Mouse (Mus musculus) heart, adult 2 months (tissue): ENCODE measurements at regions not wholly inside any gene's neighbourhood (a gene's known extent, or its start where the extent isn't known, plus 50 kb on each side); places are given as distances from the start of the nearest gene placed in this dataset.

Experiments used
- DNase-seq, 2 experiments: peaks; one replicate each; pipeline ENCODE4 v3.0.0; 2021
- H3K27ac ChIP-seq: fragments of 200-600 bp; 2 replicates; pipeline ENCODE4 v1.8.1; 2022
- H3K27me3 ChIP-seq: fragments of 200-500 bp; 2 replicates; pipeline ENCODE4 v1.6.1; 2012; ENCODE audit warnings: mild to moderate bottlenecking, low read length, inconsistent platforms, mixed read lengths; ENCODE audit not compliant: control insufficient read depth, insufficient read depth
- H3K36me3 ChIP-seq: fragments of 200-500 bp; 2 replicates; pipeline ENCODE4 v1.6.1; 2012; ENCODE audit warnings: low read length, inconsistent platforms; ENCODE audit not compliant: control insufficient read depth, insufficient read depth
- H3K4me1 ChIP-seq: fragments of 200-500 bp; 2 replicates; pipeline ENCODE4 v1.6.1; 2011; ENCODE audit warnings: low read length; ENCODE audit not compliant: control insufficient read depth, insufficient read depth
- H3K4me3 ChIP-seq: fragments of 200-600 bp; 2 replicates; pipeline ENCODE4 v1.8.1; 2022
- H3K79me2 ChIP-seq: fragments of 200-500 bp; replicated peaks from 2 replicates; pipeline ENCODE4 v1.6.1; 2012; ENCODE audit warnings: mild to moderate bottlenecking, inconsistent platforms, low read length, moderate library complexity, mixed read lengths; ENCODE audit not compliant: control insufficient read depth, insufficient read depth
- H3K9ac ChIP-seq: fragments of 200-500 bp; 2 replicates; pipeline ENCODE4 v1.6.1; 2012; ENCODE audit warnings: low read depth, mild to moderate bottlenecking, control low read depth, inconsistent platforms, low read length, mixed read lengths
- CTCF ChIP-seq: fragments of 200-600 bp; IDR thresholded peaks from 2 replicates; pipeline ENCODE4 v1.8.1; 2022; ENCODE audit warnings: antibody characterized with exemption, mild to moderate bottlenecking, moderate library complexity
- EP300 ChIP-seq: fragments of 200-500 bp; IDR thresholded peaks from 2 replicates; pipeline ENCODE4 v1.6.1; 2011; ENCODE audit warnings: low read depth, low read length, control low read depth; ENCODE audit not compliant: insufficient read depth
- POLR2A ChIP-seq: fragments of 200-500 bp; IDR thresholded peaks from 2 replicates; pipeline ENCODE4 v1.6.1; 2011; ENCODE audit warnings: mild to moderate bottlenecking, low read depth, low read length, control low read depth; ENCODE audit not compliant: insufficient read depth
- WGBS: fragments of 180-500 bp; shearing (Covaris S2); methylation state at CpG from one replicate; pipeline ENCODE4 v1.1.7; 2018; 5-methylcytosine and 5-hydroxymethylcytosine counted together
- intact Hi-C: fragments of 180-260 bp; cut with DNase I; formaldehyde crosslinking; loops from one replicate; pipeline ENCODE4 v1.15.1; 2025

DNA sequence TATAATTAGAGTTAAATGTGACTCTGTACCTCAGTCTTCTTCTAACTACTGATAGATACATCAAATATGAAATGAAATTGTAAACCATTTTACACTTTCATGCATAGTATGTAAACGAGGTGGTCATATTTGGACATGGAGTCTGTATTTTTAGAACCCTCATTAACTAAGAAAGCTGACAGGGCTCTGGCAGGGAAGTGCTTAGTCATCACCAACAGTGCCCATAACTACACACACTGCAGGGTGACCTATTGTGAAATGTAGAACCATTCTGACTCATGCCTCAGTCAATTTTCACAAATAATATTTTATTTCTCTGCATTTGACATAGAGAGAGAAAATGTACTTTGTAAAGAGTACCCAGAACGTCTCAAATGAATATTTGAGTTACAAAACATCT is 118.9 kb upstream of the Robo2 start:
- DNase-seq = no peak
- no peak overlapping the region for H3K9ac ChIP-seq
- 49% methylated on average over 2 of the region's 2 CpGs for WGBS
- H3K79me2 ChIP-seq = no peaks in the 10 kb centered on the region
- no peaks in the 10 kb centered on the region for H3K4me1 ChIP-seq
- no peak overlapping the region for H3K27ac ChIP-seq
- H3K4me3 ChIP-seq = no peak overlapping the region
- intact Hi-C loops = no loop called here
- TF ChIP-seq CTCF (no peak), EP300 (no peak), POLR2A (no peak)
- no peaks in the 10 kb centered on the region for H3K36me3 ChIP-seq
- H3K27me3 ChIP-seq = no peaks in the 10 kb centered on the region

DNA sequence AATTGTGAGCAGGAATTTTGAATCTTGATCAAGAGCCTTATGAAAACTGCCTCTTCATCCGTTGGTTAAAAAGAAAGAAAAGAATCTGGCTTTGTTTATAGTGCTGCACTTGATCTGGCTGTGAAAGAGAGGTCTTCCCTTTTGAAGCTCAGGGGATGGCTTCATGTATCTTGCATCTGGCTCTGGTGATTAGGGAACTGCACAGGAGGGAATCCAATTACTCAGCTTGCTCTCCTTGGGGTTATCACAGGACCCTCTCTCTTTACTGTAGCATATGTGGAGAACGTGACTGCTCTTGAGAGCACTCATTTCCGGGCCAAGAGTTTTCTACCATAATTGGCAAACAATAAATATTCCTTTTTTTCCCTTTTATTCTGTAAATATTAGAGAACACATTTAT is 116.6 kb upstream of the Robo2 start:
- no peaks in the 10 kb centered on the region for H3K79me2 ChIP-seq
- no peaks in the 10 kb centered on the region for H3K27me3 ChIP-seq
- 39% methylated on average over 3 of the region's 3 CpGs for WGBS
- H3K36me3 ChIP-seq = no peaks in the 10 kb centered on the region
- no peak for DNase-seq
- intact Hi-C loops = no loop called here
- H3K4me3 ChIP-seq = no peak overlapping the region
- no peaks in the 10 kb centered on the region for H3K4me1 ChIP-seq
- no peak overlapping the region for H3K27ac ChIP-seq
- H3K9ac ChIP-seq = no peak overlapping the region
- TF ChIP-seq POLR2A (no peak), CTCF (no peak), EP300 (no peak)

DNA sequence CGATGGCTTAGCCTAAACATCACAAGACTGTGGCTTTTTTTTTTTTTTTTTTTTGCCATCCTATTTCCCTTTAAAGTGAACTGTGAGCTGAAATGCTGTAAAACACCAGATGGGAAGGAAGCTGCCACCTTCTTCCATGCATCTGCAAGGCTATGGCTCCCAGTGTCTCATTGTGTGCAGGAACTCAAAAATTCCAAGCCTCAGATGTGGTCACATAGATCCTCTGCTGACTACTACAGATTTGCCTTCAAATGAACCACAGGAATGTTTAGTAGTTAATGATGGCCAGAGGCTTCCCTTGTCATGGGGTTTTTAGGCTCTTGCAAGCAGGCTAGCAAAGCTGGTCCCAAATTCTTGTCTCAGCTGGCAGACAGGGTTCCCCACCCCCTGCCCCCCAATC is 114.9 kb upstream of the Robo2 start:
- no peaks in the 10 kb centered on the region for H3K79me2 ChIP-seq
- intact Hi-C loops = no loop called here
- H3K4me3 ChIP-seq = no peak overlapping the region
- DNase-seq = no peak
- no peak overlapping the region for H3K9ac ChIP-seq
- H3K27ac ChIP-seq = no peak overlapping the region
- no peaks in the 10 kb centered on the region for H3K4me1 ChIP-seq
- H3K36me3 ChIP-seq = no peaks in the 10 kb centered on the region
- TF ChIP-seq EP300 = no peak
- TF ChIP-seq POLR2A = no peak
- no peak for TF ChIP-seq CTCF
- no peaks in the 10 kb centered on the region for H3K27me3 ChIP-seq
- 54% methylated on average over 1 of the region's 1 CpGs for WGBS

DNA sequence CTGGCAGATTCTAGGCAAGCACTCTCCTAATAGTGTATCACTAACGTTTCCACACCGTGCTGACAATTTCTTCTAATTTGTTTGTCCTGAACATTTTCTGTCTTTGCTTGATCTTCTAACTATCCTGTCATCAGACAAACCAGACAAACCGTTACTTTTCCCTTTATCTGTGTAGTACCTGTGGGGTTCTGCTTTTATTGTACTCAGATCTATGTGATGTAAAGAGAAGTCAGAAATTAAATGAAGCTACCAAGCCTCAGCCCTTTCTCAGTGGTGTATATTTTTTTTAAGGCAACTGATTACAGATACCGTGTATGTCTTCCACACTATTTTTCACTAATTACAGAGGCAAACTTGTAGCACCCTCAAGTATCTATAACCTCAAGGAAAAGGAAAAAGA is 108.9 kb upstream of the Robo2 start:
- Histone ChIP-seq H3K36me3 (no peaks in the 10 kb centered on the region), H3K9ac (no peak overlapping the region)
- WGBS = 77% methylated on average over 4 of the region's 4 CpGs

DNA sequence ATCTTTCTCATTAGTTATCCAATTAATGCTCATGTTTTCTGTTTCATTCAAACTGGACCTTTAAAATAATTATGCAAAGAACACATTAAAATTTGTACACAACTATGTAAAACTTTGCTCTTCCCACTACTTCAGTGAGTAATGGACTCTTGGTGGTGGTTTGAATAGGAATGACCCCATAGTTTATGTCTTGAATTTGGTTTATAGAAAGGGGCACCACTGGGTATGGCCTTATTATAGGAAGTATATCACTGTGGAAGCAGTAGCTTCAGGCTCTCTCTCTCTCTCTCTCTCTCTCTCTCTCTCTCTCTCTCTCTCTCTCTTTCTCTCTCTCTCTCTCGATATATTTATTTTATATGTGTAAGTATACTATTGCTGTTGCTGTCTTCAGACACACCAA is 106.3 kb upstream of the Robo2 start:
- no peak overlapping the region for H3K9ac ChIP-seq
- intact Hi-C loops = no loop called here
- no peak overlapping the region for H3K27ac ChIP-seq
- H3K36me3 ChIP-seq = no peaks in the 10 kb centered on the region
- H3K27me3 ChIP-seq = no peaks in the 10 kb centered on the region
- no peak for TF ChIP-seq POLR2A
- TF ChIP-seq CTCF = no peak
- TF ChIP-seq EP300 = no peak
- H3K4me1 ChIP-seq = no peaks in the 10 kb centered on the region
- no peak overlapping the region for H3K4me3 ChIP-seq
- H3K79me2 ChIP-seq = no peaks in the 10 kb centered on the region
- no peak for DNase-seq
- WGBS = 69% methylated on average over 1 of the region's 1 CpGs

More for the DNA sequence above, 108.9 kb upstream of the Robo2 start:
- TF ChIP-seq CTCF (no peak), EP300 (no peak), POLR2A (no peak)
- Histone ChIP-seq H3K4me1 (no peaks in the 10 kb centered on the region), H3K4me3 (no peak overlapping the region), H3K27me3 (no peaks in the 10 kb centered on the region), H3K27ac (no peak overlapping the region), H3K79me2 (no peaks in the 10 kb centered on the region)
- no peak for DNase-seq
- intact Hi-C loops = no loop called here

DNA sequence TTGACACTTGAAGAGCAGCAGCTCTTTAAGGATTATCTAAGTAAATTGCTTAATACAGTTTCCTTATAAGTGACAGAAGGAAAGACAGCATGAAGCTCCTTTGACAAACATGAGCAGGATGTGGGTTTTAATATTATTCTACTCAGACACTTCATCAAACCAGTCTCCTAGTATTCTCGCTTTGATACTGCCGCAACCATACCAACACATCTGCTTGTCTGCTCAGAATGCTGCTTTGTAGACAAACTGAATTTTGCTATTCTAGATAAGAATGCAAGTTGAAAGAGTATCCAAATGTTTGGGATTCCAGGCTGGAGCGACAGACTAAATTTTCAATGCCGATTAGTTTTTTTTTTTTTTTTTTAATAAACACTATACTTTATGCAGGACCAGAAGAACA is 105.7 kb upstream of the Robo2 start:
- no peaks in the 10 kb centered on the region for H3K4me1 ChIP-seq
- H3K27me3 ChIP-seq = no peaks in the 10 kb centered on the region
- 73% methylated on average over 4 of the region's 4 CpGs for WGBS
- DNase-seq = no peak
- H3K4me3 ChIP-seq = no peak overlapping the region
- H3K79me2 ChIP-seq = no peaks in the 10 kb centered on the region
- no peak overlapping the region for H3K27ac ChIP-seq
- H3K9ac ChIP-seq = no peak overlapping the region
- intact Hi-C loops = no loop called here
- no peak for TF ChIP-seq EP300
- TF ChIP-seq CTCF = no peak
- no peak for TF ChIP-seq POLR2A
- no peaks in the 10 kb centered on the region for H3K36me3 ChIP-seq
